Mouse (Mus musculus): ENCODE results near the gene Ntn1.

Ntn1 gene

GRCm38 (mm10) chr11:68405576-68405975 is 5.0 kb upstream of the Ntn1 start:
- DNase-seq (ENCODE audit: low spot score) = no peak

GRCm38 (mm10) chr11:68404185-68404584 is 3.6 kb upstream of the Ntn1 start:
- no peak for DNase-seq (ENCODE audit: low spot score)

DNA sequence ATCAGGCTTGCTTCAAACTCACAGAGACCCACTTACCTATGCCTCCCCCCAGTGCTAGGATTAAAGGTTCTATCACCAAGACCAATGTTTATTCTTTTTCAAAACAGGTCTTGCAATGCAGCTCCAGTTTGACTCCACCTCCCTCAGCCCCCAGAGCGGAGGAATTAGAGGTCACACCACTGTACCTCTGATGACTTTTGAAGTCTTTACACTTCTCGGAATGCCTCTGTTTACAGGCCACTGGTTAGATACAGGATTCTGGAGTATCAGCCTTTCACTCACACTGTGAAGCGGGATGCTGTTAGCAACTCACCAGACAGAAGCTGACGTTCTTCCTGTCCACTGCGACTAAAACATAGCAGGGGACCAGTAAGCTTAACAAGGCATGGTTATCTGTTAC is 805 bp upstream of the Ntn1 start:
- DNase-seq (ENCODE audit: low spot score) = no peak

- DNase-seq (ENCODE audit: low spot score) = no peak
Measured at GRCm38 (mm10) chr11:68400021-68400671, 477 bp downstream of the Ntn1 start.

GRCm38 (mm10) chr11:68399548-68400020 is 1.0 kb downstream of the Ntn1 start:
- DNase-seq (ENCODE audit: low spot score) = no peak

GRCm38 (mm10) chr11:68398891-68399547 is 1.6 kb downstream of the Ntn1 start:
- no peak for DNase-seq (ENCODE audit: low spot score)

GRCm38 (mm10) chr11:68395546-68395945 is 5.1 kb downstream of the Ntn1 start:
- no peak for DNase-seq (ENCODE audit: low spot score)

DNA sequence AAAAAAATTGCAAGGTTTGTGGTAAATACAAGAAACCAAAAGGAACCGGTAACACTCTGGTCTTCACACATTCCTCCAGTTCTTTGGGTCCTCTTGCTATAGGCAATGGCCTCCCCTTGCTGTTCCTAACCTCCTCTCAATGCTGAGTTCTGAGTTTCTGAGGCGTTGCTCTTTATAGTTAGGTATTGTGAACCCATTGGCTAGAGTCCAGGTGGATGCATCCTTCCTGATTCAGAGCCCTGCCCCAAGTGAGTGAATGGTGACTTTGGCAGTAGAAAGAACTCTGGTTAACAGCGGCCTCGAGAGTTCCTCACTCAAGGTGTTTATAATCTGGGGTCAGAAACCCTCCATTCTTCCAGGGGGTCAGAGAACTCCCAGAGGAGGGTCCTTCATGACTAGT is 5.9 kb downstream of the Ntn1 start:
- no peak for DNase-seq (ENCODE audit: low spot score)

- DNase-seq (ENCODE audit: low spot score) = no peak
Measured at GRCm38 (mm10) chr11:68393897-68394490, 6.6 kb downstream of the Ntn1 start.

- no peak for DNase-seq (ENCODE audit: low spot score)
Measured at GRCm38 (mm10) chr11:68390381-68391287, 10.0 kb downstream of the Ntn1 start.

- no peak for DNase-seq (ENCODE audit: low spot score)
Measured at GRCm38 (mm10) chr11:68389621-68390020, 11.0 kb downstream of the Ntn1 start.

GRCm38 (mm10) chr11:68388655-68389015 is 12.0 kb downstream of the Ntn1 start:
- DNase-seq (ENCODE audit: low spot score) = no peak

- DNase-seq (ENCODE audit: low spot score) = no peak
Measured at GRCm38 (mm10) chr11:68387971-68388654, 12.5 kb downstream of the Ntn1 start.

- DNase-seq (ENCODE audit: low spot score) = no peak
Measured at GRCm38 (mm10) chr11:68387441-68387760, 13.2 kb downstream of the Ntn1 start.

DNA sequence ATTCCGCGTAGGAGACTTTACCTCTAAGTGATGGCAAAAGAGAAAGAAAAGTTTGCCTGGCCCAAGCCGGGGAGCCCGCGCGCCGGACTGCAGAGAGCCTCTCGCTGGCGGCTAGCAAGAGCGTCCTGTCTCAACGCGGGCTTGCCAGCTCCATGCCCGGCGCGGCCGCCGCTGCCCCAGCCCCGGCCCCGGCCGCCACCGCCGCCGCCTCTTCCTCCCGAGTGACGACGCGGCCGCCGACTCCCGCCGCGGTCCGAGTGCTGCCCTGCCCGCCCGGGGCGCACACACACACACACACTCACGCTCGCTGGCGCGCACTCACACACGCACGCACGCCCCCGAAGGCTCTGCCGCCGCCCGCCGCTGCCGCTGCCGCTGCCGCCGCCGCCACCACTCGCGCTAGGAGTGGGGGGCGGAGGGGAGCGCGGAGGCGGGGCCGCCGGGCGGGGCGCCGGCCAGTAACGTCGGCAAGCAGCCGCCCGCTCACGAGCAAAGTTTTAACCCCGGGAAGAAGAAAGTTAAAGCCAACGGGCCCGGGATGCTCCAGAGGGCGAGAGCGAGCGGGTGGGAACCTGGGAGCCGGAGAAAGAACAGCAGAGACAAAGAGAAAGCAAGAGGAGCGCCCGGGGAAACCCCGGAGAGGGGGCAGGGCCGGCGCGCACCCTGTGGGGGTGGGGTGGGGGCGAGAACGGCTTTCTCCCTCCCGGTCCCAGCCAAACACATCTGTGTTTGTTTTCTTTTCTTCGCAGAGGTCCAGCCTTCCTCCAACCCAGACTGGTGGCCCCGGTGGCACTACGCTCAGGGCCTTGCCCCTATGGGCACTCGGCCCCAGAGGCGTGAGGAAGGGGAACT is 13.8 kb downstream of the Ntn1 start:
- peak; percentile 38 for DNase-seq (ENCODE audit: low spot score)

- DNase-seq (ENCODE audit: low spot score) = no peak
Measured at GRCm38 (mm10) chr11:68385921-68386588, 14.6 kb downstream of the Ntn1 start.

- DNase-seq (ENCODE audit: low spot score) = no peak
Measured at GRCm38 (mm10) chr11:68385021-68385821, 15.4 kb downstream of the Ntn1 start.

DNA sequence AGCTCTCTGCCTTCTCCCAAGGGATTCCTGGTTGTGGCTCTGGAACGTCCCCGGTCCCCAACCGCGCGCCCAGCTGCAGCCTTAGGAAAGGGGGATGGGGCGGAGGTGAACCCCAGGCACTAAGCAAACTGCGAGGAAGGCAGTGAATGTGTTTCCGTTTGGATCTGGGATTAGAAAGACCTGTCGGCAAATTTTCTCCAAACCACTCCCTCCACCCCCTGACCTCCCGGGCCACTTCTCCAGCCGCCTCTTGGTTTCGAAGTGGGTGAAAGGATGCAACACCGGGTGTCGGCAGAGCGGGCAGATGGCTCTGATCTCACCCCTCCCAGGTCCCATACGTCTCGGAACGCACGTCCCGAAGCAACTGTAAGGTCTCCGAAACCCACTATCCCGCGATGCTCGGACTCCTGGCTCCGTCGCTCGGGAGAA is 16.0 kb downstream of the Ntn1 start:
- no peak for DNase-seq (ENCODE audit: low spot score)

DNA sequence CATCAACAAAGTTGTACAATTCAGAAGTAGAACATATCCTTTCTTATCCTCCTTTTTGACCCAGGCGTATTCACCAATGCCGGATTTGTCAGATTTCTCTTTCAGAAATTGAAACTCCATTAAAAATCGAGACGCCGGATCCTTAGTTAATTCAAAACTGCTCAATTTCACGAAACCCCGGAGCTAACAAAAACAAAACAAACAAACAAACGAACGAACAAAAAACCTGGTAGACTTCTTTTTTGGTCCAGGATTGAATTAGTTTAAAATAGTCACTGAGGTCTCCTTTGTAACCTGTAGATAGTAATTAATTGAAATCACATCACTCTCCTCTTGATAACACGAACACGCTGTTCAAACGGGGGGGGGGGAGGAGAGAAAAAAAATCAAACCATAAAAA is 16.5 kb downstream of the Ntn1 start:
- no peak for DNase-seq (ENCODE audit: low spot score)

GRCm38 (mm10) chr11:68383519-68383918 is 17.1 kb downstream of the Ntn1 start:
- DNase-seq (ENCODE audit: low spot score) = no peak
